Mouse (Mus musculus) heart, adult 2 months (tissue): ENCODE results near the gene Nos2.

ENCODE experiments used
- CTCF ChIP-seq: fragments of 200-600 bp; IDR thresholded peaks from 2 replicates; pipeline ENCODE4 v1.8.1; 2022; ENCODE audit warnings: antibody characterized with exemption, mild to moderate bottlenecking, moderate library complexity
- EP300 ChIP-seq: fragments of 200-500 bp; IDR thresholded peaks from 2 replicates; pipeline ENCODE4 v1.6.1; 2011; ENCODE audit warnings: low read depth, low read length, control low read depth; ENCODE audit not compliant: insufficient read depth
- POLR2A ChIP-seq: fragments of 200-500 bp; IDR thresholded peaks from 2 replicates; pipeline ENCODE4 v1.6.1; 2011; ENCODE audit warnings: mild to moderate bottlenecking, low read depth, low read length, control low read depth; ENCODE audit not compliant: insufficient read depth

DNA sequence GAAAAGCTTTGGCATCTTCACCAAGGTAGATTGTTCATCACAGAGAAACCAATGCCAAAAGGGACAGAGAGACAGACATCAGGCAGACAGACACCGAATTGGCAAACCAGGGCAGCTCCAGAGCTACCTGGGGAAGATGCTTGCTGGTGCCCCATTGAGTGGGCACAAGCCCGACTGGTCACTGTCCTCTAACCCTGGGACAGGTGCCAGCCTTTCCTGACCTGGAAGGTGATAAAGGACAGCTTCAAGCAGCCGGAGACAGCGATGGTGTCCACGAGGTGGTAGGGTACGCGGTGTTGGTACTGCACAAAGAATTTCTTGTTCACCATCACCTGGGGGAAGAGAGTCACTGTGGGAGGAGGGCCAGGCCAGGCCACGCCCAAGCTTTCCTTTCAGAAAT lies 50.5 kb downstream of the Nos2 start:
- TF ChIP-seq POLR2A, result no peak
- TF ChIP-seq CTCF, result no peak
- TF ChIP-seq EP300, result no peak
